Mouse (Mus musculus) spleen, adult 12 weeks (tissue): ENCODE results near the gene Eya3.
"Not testable (repeated sequence)": the region's sequence is repeated elsewhere in the genome, so short reads cannot be mapped to it uniquely, and the experiment has no call there.

Source experiments
- DNase-seq: peaks from one replicate; pipeline ENCODE4 v3.0.0; 2022; ENCODE audit warnings: low spot score

The Eya3 gene

GRCm38 (mm10) chr4:132638461-132639190, at the start of gene Eya3:
Eya3 (plus strand) TSS chr4:132638987.
- DNase-seq: peak; percentile 90

- DNase-seq: no peak
These were observed 48.1 kb upstream of the Eya3 start for GRCm38 (mm10) chr4:132590642-132591041.

GRCm38 (mm10) chr4:132592958-132593357, 45.8 kb upstream of the Eya3 start:
- peak; percentile 50 for DNase-seq

GRCm38 (mm10) chr4:132594191-132594590, 44.6 kb upstream of the Eya3 start:
- DNase-seq: no peak

- no peak for DNase-seq
These were observed 39.9 kb upstream of the Eya3 start for GRCm38 (mm10) chr4:132598861-132599260.

GRCm38 (mm10) chr4:132599764-132600163, 39.0 kb upstream of the Eya3 start:
- DNase-seq: no peak

GRCm38 (mm10) chr4:132600465-132600864, 38.3 kb upstream of the Eya3 start:
- no peak for DNase-seq

GRCm38 (mm10) chr4:132601242-132601641, 37.5 kb upstream of the Eya3 start:
- not testable (repeated sequence) for DNase-seq

- DNase-seq: no peak
These were observed 35.3 kb upstream of the Eya3 start for GRCm38 (mm10) chr4:132603468-132603867.

GRCm38 (mm10) chr4:132605816-132606215, 33.0 kb upstream of the Eya3 start:
- no peak for DNase-seq

- DNase-seq: no peak
These were observed 30.6 kb upstream of the Eya3 start for GRCm38 (mm10) chr4:132608147-132608546.

- DNase-seq: no peak
These were observed 28.3 kb upstream of the Eya3 start for GRCm38 (mm10) chr4:132610301-132610984.

GRCm38 (mm10) chr4:132611320-132611719, 27.5 kb upstream of the Eya3 start:
- DNase-seq: no peak

GRCm38 (mm10) chr4:132617873-132618272, 20.9 kb upstream of the Eya3 start:
- no peak for DNase-seq

GRCm38 (mm10) chr4:132618850-132619375, 19.9 kb upstream of the Eya3 start:
- no peak for DNase-seq

GRCm38 (mm10) chr4:132620134-132620533, 18.7 kb upstream of the Eya3 start:
- no peak for DNase-seq

- DNase-seq: no peak
These were observed 17.3 kb upstream of the Eya3 start for GRCm38 (mm10) chr4:132621287-132622068.

GRCm38 (mm10) chr4:132624034-132624657, 14.6 kb upstream of the Eya3 start:
- DNase-seq: peak; percentile 68

- DNase-seq: peak; percentile 72
These were observed 10.0 kb upstream of the Eya3 start for GRCm38 (mm10) chr4:132628830-132629229.

GRCm38 (mm10) chr4:132635971-132636370, 2.8 kb upstream of the Eya3 start:
- DNase-seq: no peak

GRCm38 (mm10) chr4:132636554-132636953, 2.2 kb upstream of the Eya3 start:
- DNase-seq: no peak

- DNase-seq: peak; percentile 14
These were observed 465 bp downstream of the Eya3 start for GRCm38 (mm10) chr4:132639191-132639713.
